Mouse (Mus musculus) retina, postnatal 1 day (tissue): ENCODE results near the gene Trir.

Experiments
- DNase-seq: peaks from one replicate; pipeline ENCODE4 v3.0.0-alpha.2; 2012

Trir gene

DNA sequence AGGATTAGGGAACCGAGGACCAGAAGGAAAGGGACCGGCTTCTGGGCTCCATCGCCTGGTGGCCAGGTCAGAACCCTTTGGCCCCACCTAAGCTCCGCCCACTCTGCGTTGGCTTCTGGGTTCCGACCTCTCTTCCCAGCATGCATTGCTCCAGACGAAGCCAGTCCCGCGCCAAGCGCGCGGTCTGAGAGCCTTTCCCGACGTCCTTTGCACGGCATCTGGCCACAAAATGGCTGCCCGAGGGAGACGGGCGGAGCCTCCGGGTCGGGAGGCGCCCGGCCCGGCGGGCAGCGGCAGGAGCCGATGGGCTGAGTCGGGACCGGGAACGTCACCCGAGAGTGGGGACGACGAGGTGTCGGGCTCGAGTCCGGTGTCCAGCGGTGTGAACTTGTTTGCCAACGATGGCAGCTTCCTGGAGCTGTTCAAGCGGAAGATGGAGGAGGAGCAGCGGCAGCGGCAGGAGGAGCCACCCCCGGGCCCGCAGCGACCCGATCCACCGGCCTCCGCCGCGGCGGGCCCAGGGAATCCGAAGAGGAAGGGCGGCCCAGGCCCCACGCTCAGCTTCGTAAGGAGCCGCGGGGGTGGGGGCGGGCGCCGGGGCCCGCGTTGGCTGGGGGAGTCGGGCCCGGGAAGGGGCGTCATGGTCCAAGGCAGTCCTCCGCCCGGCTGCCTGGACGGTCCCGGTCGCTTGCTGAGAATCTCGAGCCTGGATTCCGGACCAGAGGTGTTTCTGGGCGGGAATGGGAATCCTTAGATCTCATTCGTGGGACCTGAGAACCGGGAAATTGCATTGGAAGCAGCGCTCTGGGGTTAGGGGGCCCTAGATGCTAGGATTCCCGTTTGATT is at the start of gene Trir:
Gene Trir (plus strand): TSS at position 154 of the 846 bp plus-strand sequence.
- peak; percentile 98 for DNase-seq

DNA sequence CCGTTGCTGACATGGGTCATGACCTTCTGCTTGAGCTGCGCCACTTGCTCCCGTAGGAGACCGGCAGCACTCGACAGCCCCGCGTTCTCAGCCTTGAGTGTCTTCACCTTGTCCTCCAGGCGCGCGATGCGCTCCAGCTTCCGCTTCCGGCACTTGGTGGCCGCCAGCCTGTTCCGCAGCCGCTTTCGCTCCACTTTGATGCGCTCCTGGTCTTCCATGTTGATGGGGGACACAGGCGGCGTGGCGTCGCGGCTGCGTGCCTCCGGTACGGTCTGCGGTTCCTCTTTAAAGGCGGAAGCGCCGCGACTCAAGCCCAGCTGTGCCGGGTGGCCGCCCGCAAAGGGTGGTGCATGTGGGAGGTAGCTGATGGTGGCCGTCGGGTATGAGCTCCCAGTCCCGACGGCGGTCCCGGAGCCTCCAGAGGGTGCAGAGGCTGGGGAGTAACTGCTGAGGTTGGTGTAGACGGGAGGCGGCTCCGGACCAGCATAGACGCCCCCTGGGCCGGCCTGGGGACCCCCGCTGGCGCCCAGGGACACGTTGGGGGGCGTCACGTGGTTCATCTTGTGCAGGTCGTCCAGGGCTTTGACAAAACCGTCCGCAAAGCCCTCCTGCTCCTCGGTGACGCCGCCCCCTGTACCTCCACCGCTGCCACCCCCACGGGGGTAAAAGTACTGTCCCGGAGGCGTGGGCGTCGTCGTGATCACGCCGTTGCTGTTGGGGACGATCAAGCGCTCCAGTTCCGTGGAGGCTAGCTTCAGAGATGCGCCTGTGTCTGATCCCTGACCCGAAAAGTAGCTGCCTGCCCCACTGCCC is 49.0 kb upstream of the Trir start:
- DNase-seq = peak; percentile 63

DNA sequence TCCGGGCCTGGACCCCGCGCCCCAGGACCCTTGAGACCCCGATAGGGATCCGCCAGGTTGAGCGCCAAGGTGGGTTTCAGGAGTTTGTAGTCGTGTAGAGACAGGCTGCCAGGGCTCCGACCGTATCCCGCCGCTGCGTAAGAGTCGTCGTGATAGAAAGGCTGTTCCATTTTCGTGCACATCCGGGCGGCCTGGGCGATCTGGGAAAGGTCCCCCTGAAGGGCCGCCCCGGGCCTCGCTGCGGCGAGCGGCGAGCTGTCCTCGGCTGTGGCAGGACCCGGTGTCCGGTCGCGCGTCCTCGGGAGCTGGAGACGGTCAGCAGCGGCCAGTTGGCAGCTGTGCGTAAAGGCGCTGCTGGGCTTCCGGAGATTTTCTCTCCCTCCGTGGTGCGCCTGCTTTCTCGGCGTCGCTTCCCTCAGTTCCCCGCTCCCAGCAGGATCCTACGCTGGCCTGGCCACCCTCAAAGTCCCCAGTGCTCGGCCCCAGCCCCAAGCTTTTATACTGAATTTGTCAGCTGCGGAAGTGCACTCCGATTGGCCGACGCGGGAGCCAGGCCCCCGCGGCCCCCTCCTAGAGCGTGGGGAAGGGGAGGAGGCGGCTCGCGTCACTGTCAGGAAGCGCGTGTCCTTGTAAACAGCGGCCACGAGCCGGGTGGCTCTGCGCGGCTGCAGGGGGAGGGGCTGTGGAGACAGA is 48.2 kb upstream of the Trir start, which contains the start of gene Junb:
Gene Junb (minus strand): TSS at position 471 of the 693 bp plus-strand sequence.
- peak; percentile 97 for DNase-seq

GRCm38 (mm10) chr8:84979599-84980421 is 46.8 kb upstream of the Trir start:
- peak; percentile 96 for DNase-seq

- peak; percentile 86 for DNase-seq
Observed at GRCm38 (mm10) chr8:84980622-84981358, 45.8 kb upstream of the Trir start.

DNA sequence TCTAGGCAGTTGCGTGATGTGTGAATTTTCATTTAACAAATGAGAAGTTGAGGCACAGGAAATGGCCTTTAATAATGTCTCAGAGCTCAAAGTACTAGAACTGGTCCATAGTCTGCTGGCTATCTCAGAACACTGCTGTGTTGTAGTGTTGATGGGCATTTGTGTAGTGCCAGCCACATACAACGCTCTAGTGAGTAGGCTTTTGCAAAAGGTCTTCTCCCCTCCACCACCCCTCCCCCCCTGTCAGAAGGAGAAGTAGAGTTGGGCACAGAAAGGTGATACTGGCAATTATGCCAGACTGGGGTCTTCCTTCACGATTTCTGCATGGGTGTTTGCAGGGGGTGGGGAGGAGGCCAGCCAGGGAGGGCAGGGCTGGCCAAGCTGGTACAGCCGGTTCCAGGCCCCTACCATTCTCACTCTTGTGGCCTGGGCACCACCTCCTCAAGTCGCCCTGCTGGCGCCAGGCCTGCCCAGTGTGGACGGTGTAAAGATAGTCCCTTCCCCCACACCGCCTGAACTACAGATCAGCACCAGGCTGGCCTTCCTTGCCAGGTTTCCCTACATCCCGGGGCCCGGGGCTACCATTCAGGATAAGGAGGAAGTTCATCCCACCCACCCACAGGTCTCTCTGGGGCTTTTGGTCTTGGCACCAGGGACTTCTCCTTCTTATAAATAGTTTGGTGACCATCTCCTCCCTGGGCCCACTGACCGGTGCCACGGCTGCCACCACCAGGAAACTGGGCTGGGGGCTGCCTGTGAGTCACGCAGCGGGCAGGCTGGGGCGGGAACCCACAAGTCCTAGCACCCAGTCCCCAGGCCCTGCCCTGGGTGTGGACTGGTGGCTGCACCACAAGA is 44.8 kb upstream of the Trir start:
- DNase-seq = no peak

DNA sequence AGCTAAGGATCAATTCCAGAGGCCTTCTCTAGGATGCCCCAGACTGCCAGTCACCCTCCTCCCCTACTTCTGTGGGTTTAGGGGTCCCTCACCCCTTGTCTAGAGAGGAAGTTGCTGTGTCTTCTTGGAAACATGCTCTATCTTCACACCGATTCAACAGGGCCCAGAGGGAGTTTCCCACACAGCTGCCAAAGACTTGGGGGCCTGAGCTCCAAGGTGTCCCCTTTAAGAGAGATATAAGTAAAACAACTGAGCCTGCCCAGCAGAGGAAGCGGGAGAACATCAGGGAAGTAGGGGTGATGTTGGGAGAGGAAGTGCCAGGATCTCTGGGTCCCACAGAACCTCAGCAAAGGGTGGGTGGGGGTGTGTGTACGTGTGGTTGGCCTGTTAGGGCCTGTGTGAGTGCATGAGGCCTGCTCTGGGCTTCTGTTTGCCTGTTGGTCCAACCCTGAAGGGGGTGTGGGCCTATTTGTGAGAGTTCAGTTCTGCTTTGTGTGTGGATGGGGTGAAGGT is 44.1 kb upstream of the Trir start:
- DNase-seq = no peak

- DNase-seq = no peak
Observed at GRCm38 (mm10) chr8:84984294-84985048, 42.2 kb upstream of the Trir start.

GRCm38 (mm10) chr8:84985049-84985683 is 41.5 kb upstream of the Trir start:
- DNase-seq = no peak

GRCm38 (mm10) chr8:84985684-84986378 is 40.8 kb upstream of the Trir start:
- peak; percentile 91 for DNase-seq

DNA sequence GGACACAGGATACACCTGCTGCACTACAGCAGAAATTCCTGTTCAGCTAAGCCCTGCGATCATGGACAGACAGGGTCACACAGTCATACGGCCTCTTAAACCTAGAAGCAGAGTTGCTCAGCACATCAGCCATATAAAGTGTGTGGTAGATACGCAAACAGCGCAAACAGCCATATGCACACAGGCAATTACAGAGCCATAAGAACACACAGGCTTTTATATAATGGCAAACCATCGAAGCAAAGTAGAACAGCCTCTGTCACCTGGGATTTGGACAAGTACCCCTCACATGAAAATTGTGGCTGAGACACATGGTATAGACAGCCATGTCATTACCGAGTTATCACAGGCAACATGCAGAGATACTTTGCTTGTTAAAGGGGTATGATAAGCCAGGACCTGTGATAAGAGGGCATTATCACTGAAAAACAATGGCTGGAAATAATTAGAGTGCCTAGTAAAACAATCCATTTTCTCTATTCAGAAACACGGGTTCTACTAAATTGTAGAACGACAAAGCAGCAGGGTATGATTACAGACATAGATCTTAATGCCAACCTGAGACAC is 40.2 kb upstream of the Trir start:
- DNase-seq = no peak

- DNase-seq = no peak
Observed at GRCm38 (mm10) chr8:84987388-84987787, 39.2 kb upstream of the Trir start.

DNA sequence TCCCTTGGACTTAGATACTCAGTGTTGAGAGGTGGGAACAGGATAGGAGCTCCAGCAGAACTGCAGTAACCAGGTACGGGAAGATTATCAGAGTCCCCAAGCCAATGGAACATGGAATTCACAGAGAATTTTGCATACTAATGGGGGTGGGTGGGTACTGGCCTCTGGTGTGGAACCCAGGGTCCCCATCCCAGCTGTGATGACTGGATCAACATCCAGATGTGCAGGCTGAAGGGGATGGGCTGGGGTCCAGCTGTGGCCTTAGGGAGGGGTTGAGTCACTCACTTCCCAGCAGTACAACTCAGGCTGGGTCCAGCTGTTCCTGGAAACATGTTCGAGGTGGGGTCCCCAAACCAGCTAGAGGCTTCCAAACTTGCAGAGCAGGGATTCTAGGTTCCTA is 38.7 kb upstream of the Trir start:
- no peak for DNase-seq

- peak; percentile 57 for DNase-seq
Observed at GRCm38 (mm10) chr8:84989311-84989731, 37.3 kb upstream of the Trir start.

GRCm38 (mm10) chr8:84989810-84990209 is 36.8 kb upstream of the Trir start:
- peak; percentile 93 for DNase-seq

GRCm38 (mm10) chr8:84990349-84990748 is 36.3 kb upstream of the Trir start, which contains the start of gene Hook2:
Hook2 (plus strand) TSS chr8:84990603.
- peak; percentile 99 for DNase-seq

- no peak for DNase-seq
Observed at GRCm38 (mm10) chr8:84990836-84991235, 35.8 kb upstream of the Trir start.

DNA sequence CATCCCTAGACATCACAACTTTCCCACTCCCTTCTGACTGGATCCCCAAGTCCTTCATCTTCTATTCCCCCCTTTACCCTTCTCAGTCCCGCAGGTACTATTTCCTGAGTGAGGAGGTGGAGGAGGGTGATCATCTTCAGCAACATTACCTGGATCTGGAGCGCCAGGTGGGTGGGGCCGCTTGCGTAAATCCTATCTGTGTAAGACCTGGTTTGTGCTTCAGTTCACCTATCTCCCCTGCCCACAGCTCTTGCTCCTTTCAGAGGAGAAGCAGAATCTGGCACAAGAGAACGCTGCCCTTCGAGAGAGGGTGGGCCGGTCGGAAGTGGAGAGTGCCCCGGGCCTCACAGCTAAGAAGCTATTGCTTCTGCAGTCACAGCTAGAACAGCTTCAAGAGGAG is 32.2 kb upstream of the Trir start:
- DNase-seq = no peak
